Mouse (Mus musculus) cerebellum, adult 18-20 months (tissue): ENCODE results near the gene Nek3.

ENCODE experiments used
- DNase-seq, 2 experiments: peaks; one replicate each; pipeline ENCODE4 v3.0.0; 2021

The Nek3 gene

GRCm38 (mm10) chr8:22143764-22144491, 22.3 kb downstream of the Nek3 start:
- no peak for DNase-seq

GRCm38 (mm10) chr8:22142592-22142991, 23.6 kb downstream of the Nek3 start:
- DNase-seq: no peak

GRCm38 (mm10) chr8:22141836-22142385, 24.3 kb downstream of the Nek3 start:
- DNase-seq: no peak

- DNase-seq: peak; percentile 43 to 53
These were observed 29.8 kb downstream of the Nek3 start for GRCm38 (mm10) chr8:22136462-22136861.

GRCm38 (mm10) chr8:22134750-22135135, 31.5 kb downstream of the Nek3 start:
- DNase-seq: no peak

- no peak for DNase-seq
These were observed 32.0 kb downstream of the Nek3 start for GRCm38 (mm10) chr8:22134078-22134749.

- no peak for DNase-seq
These were observed 34.2 kb downstream of the Nek3 start for GRCm38 (mm10) chr8:22132062-22132461.

- no peak for DNase-seq
These were observed 41.7 kb downstream of the Nek3 start, which contains the start of gene Nek5 for GRCm38 (mm10) chr8:22124220-22125152. Gene Nek5 (minus strand): TSS chr8:22125053.

- DNase-seq: no peak
These were observed 59.2 kb downstream of the Nek3 start for GRCm38 (mm10) chr8:22107020-22107419.

- DNase-seq: no peak
These were observed 74.7 kb downstream of the Nek3 start for GRCm38 (mm10) chr8:22091568-22091967.

- DNase-seq: no peak
These were observed 77.0 kb downstream of the Nek3 start for GRCm38 (mm10) chr8:22089226-22089625.

GRCm38 (mm10) chr8:22079313-22080007, 86.8 kb downstream of the Nek3 start:
- DNase-seq: no peak
